Mouse (Mus musculus) layer of hippocampus, adult 18-20 months (tissue): ENCODE measurements at regions not wholly inside any gene's neighbourhood (a gene's known extent, or its start where the extent isn't known, plus 50 kb on each side); places are given as distances from the start of the nearest gene placed in this dataset.
A peak's percentile ranks its signal among the peaks of the same experiment; 100 is the strongest.
"Not testable (repeated sequence)": the region's sequence is repeated elsewhere in the genome, so short reads cannot be mapped to it uniquely, and the experiment has no call there.

ENCODE experiments used
- DNase-seq, 2 experiments: peaks; one replicate each; pipeline ENCODE4 v3.0.0; 2022; ENCODE audit warnings: low spot score in 2 of 2

DNA sequence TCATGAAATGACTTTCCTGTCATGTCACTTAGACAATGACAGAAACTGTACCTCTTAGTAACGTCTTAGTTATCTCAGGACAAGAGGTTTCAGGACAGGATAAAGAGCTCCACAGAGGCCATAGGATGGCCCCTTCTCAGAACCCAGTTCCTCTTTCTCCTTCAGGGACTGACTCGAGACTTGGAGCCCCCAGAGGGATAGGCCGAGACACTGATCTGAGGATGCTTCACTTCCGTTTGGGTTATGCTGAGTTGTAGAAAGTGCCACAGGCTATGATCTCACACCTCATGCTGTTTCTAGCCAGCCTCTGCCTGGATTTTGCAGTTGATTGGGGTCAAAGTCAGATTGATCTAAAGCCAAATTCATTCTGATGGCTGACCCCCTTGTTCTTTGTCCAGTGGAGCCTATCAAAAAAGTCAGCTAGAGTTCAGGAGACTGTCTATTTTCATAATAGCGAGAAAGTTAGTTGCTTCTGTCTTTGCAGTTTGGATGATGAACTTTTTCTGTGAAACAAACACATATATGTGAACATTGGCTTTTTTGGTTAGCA is 70.7 kb downstream of the Sult3a2 start:
- no peak for DNase-seq

DNA sequence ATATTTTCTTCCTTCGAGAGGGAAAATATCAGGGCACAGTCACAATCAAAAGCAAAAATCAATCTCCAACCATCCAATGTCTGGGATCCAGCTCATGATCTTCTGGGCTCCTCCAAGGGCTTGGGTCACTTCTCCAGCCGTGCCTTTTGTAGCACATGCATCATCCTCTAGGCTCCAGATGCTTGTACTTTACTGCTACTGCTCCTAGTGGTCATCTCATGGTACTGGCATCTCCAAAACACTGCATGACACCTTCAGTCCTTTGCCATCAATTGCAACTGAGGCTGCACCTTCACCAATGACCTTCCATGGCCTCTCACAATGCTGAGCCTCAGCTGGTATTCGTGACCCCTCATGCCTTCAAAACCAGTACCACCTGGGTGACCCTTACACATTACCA is 77.8 kb downstream of the Sult3a2 start:
- not testable (repeated sequence) for DNase-seq

DNA sequence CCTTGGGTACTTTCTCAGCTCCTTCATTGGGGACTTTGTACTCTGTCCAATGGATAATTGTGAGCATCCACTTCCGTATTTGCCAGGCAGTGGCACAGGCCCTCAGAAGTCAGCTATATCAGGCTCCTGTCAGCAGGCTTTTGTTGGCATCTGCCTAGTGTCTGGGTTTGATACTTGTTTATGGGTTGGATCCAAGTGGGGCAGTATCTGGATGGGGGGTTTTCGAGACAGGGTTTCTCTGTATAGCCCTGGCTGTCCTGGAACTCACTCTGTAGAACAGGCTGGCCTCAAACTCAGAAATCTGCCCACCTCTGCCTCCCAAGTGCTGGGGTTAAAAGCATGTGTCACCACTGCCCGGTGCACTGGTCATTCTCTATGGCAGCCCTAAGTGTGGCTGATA is 79.7 kb upstream of the Clvs2 start:
- DNase-seq: not testable (repeated sequence)

DNA sequence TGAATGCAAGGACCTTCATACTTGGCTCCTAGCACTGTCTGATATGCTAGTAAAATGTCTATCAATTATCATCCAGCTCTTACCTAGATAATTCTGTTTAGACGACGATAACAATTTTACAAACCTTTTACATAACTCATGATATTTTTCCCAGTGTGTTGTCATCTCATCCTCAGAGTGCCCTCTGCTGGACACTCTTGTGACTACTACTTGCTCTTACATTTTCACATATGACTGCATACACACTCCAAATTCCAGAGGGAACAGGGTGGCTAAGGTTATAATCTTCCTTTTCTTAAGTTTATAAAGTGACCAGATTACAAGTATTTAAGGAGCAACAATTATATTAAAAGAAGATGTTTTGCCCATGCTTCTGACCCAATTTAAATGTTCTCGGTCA is 78.9 kb upstream of the Clvs2 start:
- DNase-seq: peak; percentile 43 to 94
